Mouse (Mus musculus) CH12.LX (cell line): ENCODE measurements around the gene Tsku. TPM values are rescaled to one million over a fixed set of nuclear protein-coding genes. Genes with fewer than 3 reads are reported as not detected.

ENCODE experiments used
- DNase-seq: peaks from one replicate; pipeline ENCODE4 v3.0.0-alpha.2; 2013; ENCODE audit errors: extremely low read depth
- H3K27ac ChIP-seq: 2 replicates; pipeline ENCODE4 v1.5.1; 2012; ENCODE audit warnings: low read depth, mild to moderate bottlenecking, control low read depth, moderate library complexity; ENCODE audit not compliant: insufficient read depth
- H3K27me3 ChIP-seq: replicated peaks from 2 replicates; pipeline ENCODE3; 2012; ENCODE audit warnings: inconsistent platforms
- H3K36me3 ChIP-seq, 2 experiments: replicated peaks in 1 of 2; 2 replicates each; pipeline versions ENCODE3 to v1.6.1; 2012; ENCODE audit warnings: inconsistent platforms in 1 of 2, low read length in 1 of 2, mild to moderate bottlenecking in 1 of 2, mixed read lengths in 1 of 2, moderate library complexity in 1 of 2; ENCODE audit not compliant: control insufficient read depth in 1 of 2, insufficient read depth in 1 of 2
- H3K4me1 ChIP-seq, 2 experiments: 2 replicates each; pipeline ENCODE4 v1.6.1; 2012; ENCODE audit warnings: inconsistent platforms in 1 of 2, moderate library complexity in 1 of 2; ENCODE audit not compliant: insufficient read depth in 2 of 2, control insufficient read depth in 1 of 2
- H3K4me2 ChIP-seq: 2 replicates; pipeline ENCODE4 v1.6.1; 2012; ENCODE audit warnings: low read depth, mild to moderate bottlenecking, control low read depth; ENCODE audit not compliant: poor library complexity, insufficient read depth, severe bottlenecking
- H3K4me3 ChIP-seq, 3 experiments: fragments of 150-350 bp in 1 of 3; sonication (generic) in 1 of 3; replicated peaks in 1 of 3; 2 replicates each; pipeline versions ENCODE3 to v1.5.1; 2011 to 2012; ENCODE audit warnings: low read depth in 2 of 3, low read length in 2 of 3, mild to moderate bottlenecking in 2 of 3, moderate library complexity in 2 of 3, control low read depth in 1 of 3, improper control_type of control experiment in 1 of 3, inconsistent platforms in 1 of 3, mixed read lengths in 1 of 3; ENCODE audit not compliant: poor library complexity in 1 of 3
- H3K79me2 ChIP-seq: replicated peaks from 2 replicates; pipeline ENCODE4 v1.6.1; 2012; ENCODE audit warnings: mild to moderate bottlenecking, moderate library complexity; ENCODE audit not compliant: control insufficient read depth, poor library complexity, insufficient read depth, severe bottlenecking; ENCODE audit errors: extremely low read depth
- H3K9ac ChIP-seq: 2 replicates; pipeline ENCODE4 v1.6.1; 2012; ENCODE audit warnings: low read depth, mild to moderate bottlenecking, control low read depth, moderate library complexity; ENCODE audit not compliant: insufficient read depth
- H3K9me3 ChIP-seq: replicated peaks from 2 replicates; pipeline ENCODE3; 2012; ENCODE audit warnings: low read length, inconsistent platforms, mixed read lengths
- CHD1 ChIP-seq: IDR thresholded peaks from 2 replicates; pipeline ENCODE4 v1.6.1; 2012; ENCODE audit warnings: low read depth, low read length, improper control_type of control experiment, inconsistent platforms
- ELF1 ChIP-seq: IDR thresholded peaks from 2 replicates; pipeline ENCODE4 v1.6.1; 2014; ENCODE audit warnings: low read depth, mild to moderate bottlenecking, inconsistent platforms, low read length, improper control_type of control experiment
- EP300 ChIP-seq: IDR thresholded peaks from 2 replicates; pipeline ENCODE4 v1.6.1; 2011; ENCODE audit warnings: low read length, improper control_type of control experiment
- ETS1 ChIP-seq: conservative IDR thresholded peaks from 2 replicates; pipeline ENCODE4 v1.6.1; 2012; ENCODE audit warnings: low read depth, mild to moderate bottlenecking, inconsistent platforms, low read length, improper control_type of control experiment, moderate library complexity
- GABPA ChIP-seq: IDR thresholded peaks from 2 replicates; pipeline ENCODE4 v1.6.1; 2012; ENCODE audit warnings: low read depth, low read length, improper control_type of control experiment, inconsistent platforms; ENCODE audit not compliant: insufficient replicate concordance
- JUN ChIP-seq: IDR thresholded peaks from 2 replicates; pipeline ENCODE4 v1.6.1; 2011; ENCODE audit warnings: low read depth, mild to moderate bottlenecking, low read length, improper control_type of control experiment, moderate library complexity; ENCODE audit not compliant: insufficient read depth
- MAFK ChIP-seq: IDR thresholded peaks from 2 replicates; pipeline ENCODE4 v1.6.1; 2011; ENCODE audit warnings: low read length, improper control_type of control experiment; ENCODE audit not compliant: insufficient replicate concordance
- MAX ChIP-seq: IDR thresholded peaks from 2 replicates; pipeline ENCODE4 v1.6.1; 2011; ENCODE audit warnings: low read length, improper control_type of control experiment
- MXI1 ChIP-seq: IDR thresholded peaks from 2 replicates; pipeline ENCODE4 v1.6.1; 2011; ENCODE audit warnings: mild to moderate bottlenecking, low read depth, low read length, improper control_type of control experiment
- MYC ChIP-seq: IDR thresholded peaks from 2 replicates; pipeline ENCODE4 v1.6.1; 2011; ENCODE audit warnings: low read depth, mild to moderate bottlenecking, improper control_type of control experiment, low read length
- NELFE ChIP-seq: IDR thresholded peaks from 2 replicates; pipeline ENCODE4 v1.6.1; 2011; ENCODE audit warnings: low read depth, low read length, improper control_type of control experiment
- NRF1 ChIP-seq: IDR thresholded peaks from 2 replicates; pipeline ENCODE4 v1.6.1; 2014; ENCODE audit warnings: low read depth, mild to moderate bottlenecking, inconsistent platforms, low read length, improper control_type of control experiment, moderate library complexity
- RAD21 ChIP-seq: IDR thresholded peaks from 2 replicates; pipeline ENCODE4 v1.6.1; 2011; ENCODE audit warnings: low read depth, mild to moderate bottlenecking, low read length, improper control_type of control experiment, moderate library complexity
- RCOR1 ChIP-seq: conservative IDR thresholded peaks from 2 replicates; pipeline ENCODE4 v1.6.1; 2012; ENCODE audit warnings: low read depth, mild to moderate bottlenecking, inconsistent platforms, low read length, improper control_type of control experiment
- SIN3A ChIP-seq: IDR thresholded peaks from 2 replicates; pipeline ENCODE4 v1.6.1; 2012; ENCODE audit warnings: low read length, improper control_type of control experiment, inconsistent platforms
- TBP ChIP-seq: conservative IDR thresholded peaks from 2 replicates; pipeline ENCODE4 v1.6.1; 2011; ENCODE audit warnings: low read depth, low read length, improper control_type of control experiment
- UBTF ChIP-seq: IDR thresholded peaks from 2 replicates; pipeline ENCODE4 v1.6.1; 2012; ENCODE audit warnings: low read depth, mild to moderate bottlenecking, inconsistent platforms, low read length, improper control_type of control experiment, moderate library complexity
- USF2 ChIP-seq: conservative IDR thresholded peaks from 2 replicates; pipeline ENCODE4 v1.6.1; 2011; ENCODE audit warnings: low read depth, low read length, improper control_type of control experiment
- ZC3H11A ChIP-seq: IDR thresholded peaks from 2 replicates; pipeline ENCODE4 v1.6.1; 2012; ENCODE audit warnings: low read depth, mild to moderate bottlenecking, inconsistent platforms, low read length, improper control_type of control experiment
- ZMIZ1 ChIP-seq: IDR thresholded peaks from 2 replicates; pipeline ENCODE4 v1.6.1; 2012; ENCODE audit warnings: low read depth, mild to moderate bottlenecking, inconsistent platforms, low read length, improper control_type of control experiment
- ZNF384 ChIP-seq: IDR thresholded peaks from 2 replicates; pipeline ENCODE4 v1.6.1; 2012; ENCODE audit warnings: low read depth, low read length, improper control_type of control experiment, inconsistent platforms
- dilution Hi-C: fragments of 300-500 bp; cut with MboI; formaldehyde crosslinking; loops from 2 replicates; pipeline ENCODE4 v1.14.3; 2020; ENCODE audit warnings: low sequenced_read_pairs; ENCODE audit not compliant: extremely low pct_unique_long_range_greater_than_20kb, extremely low pct_ligation_motif_present
- in situ Hi-C: fragments of 300-500 bp; cut with MboI; formaldehyde crosslinking; loops from 3 replicates; pipeline ENCODE4 v1.14.3; 2019; ENCODE audit warnings: low sequenced_read_pairs, low pct_ligation_motif_present, low pct_unique_long_range_greater_than_20kb, mixed read lengths
- polyA plus RNA-seq: library from polyadenylated mRNA; unstranded; fragments of >175 nt; gene quantifications from 2 replicates; pipeline ENCODE4 v1.2.1, GENCODE M21; 2012; ENCODE audit warnings: low read depth; ENCODE audit not compliant: insufficient read length
- total RNA-seq, 2 experiments: library from RNA; depleted of rRNA; stranded (reverse); fragments of 300-350 nt in 1 of 2; fragments of >200 nt in 1 of 2; gene quantifications; 2 replicates each; pipeline ENCODE4 v1.2.3; 2012 to 2014

Gene Tsku
- total and polyA plus RNA-seq, 3 experiments, result 1.4 to 3.9 (median 3.9) TPM

- TF ChIP-seq MXI1, result no peak
Measured at GRCm38 (mm10) chr7:98383337-98383736, 22.2 kb upstream of the Tsku start (continued).

GRCm38 (mm10) chr7:98382784-98383183 is 21.7 kb upstream of the Tsku start:
- Histone ChIP-seq H3K79me2 (no peaks in the 10 kb centered on the region), H3K27me3 (no peaks in the 10 kb centered on the region), H3K4me1 (peaks cover 0 to 50% of the 10 kb centered on the region in 2 experiments; a peak in 3 of 4 replicates), H3K4me3 (no peak overlapping the region), H3K36me3 (no peaks in the 10 kb centered on the region), H3K9me3 (no peaks in the 10 kb centered on the region), H3K9ac (no peak overlapping the region), H3K27ac (no peak overlapping the region), H3K4me2 (no peak overlapping the region)
- in situ Hi-C loops (no loop called here), dilution Hi-C loops (no loop called here)
- DNase-seq, result no peak
- TF ChIP-seq JUN, result no peak
- TF ChIP-seq ZMIZ1, result no peak
- no peak for TF ChIP-seq CHD1
- no peak for TF ChIP-seq ZNF384
- TF ChIP-seq ELF1, result no peak
- no peak for TF ChIP-seq RCOR1
- TF ChIP-seq NELFE, result no peak
- TF ChIP-seq MAX, result no peak
- no peak for TF ChIP-seq RAD21
- TF ChIP-seq MYC, result no peak
- TF ChIP-seq MAFK, result no peak
- TF ChIP-seq ZC3H11A, result no peak
- TF ChIP-seq UBTF, result no peak
- TF ChIP-seq TBP, result no peak
- no peak for TF ChIP-seq GABPA
- TF ChIP-seq EP300, result no peak
- no peak for TF ChIP-seq SIN3A
- TF ChIP-seq NRF1, result no peak
- no peak for TF ChIP-seq USF2
- TF ChIP-seq ETS1, result no peak
